Mouse (Mus musculus) cerebellum, postnatal 14 days (tissue): ENCODE measurements at regions not wholly inside any gene's neighbourhood (a gene's known extent, or its start where the extent isn't known, plus 50 kb on each side); places are given as distances from the start of the nearest gene placed in this dataset.

ENCODE experiments used
- DNase-seq, 2 experiments: peaks; one replicate each; pipeline ENCODE4 v3.0.0; 2021; ENCODE audit warnings: mixed read lengths in 2 of 2

- DNase-seq = no peak
Observed at GRCm38 (mm10) chr6:25321446-25321845, 365.3 kb upstream of the Tmem229a start.

GRCm38 (mm10) chr6:25320291-25320844 is 364.3 kb upstream of the Tmem229a start:
- no peak for DNase-seq

GRCm38 (mm10) chr6:25307471-25307870 is 351.4 kb upstream of the Tmem229a start:
- no peak for DNase-seq

- no peak for DNase-seq
Observed at GRCm38 (mm10) chr6:25304844-25305504, 348.9 kb upstream of the Tmem229a start.

GRCm38 (mm10) chr6:25291613-25292012 is 335.5 kb upstream of the Tmem229a start:
- no peak for DNase-seq

- DNase-seq = no peak
Observed at GRCm38 (mm10) chr6:25287591-25287990, 331.5 kb upstream of the Tmem229a start.

- DNase-seq = no peak
Observed at GRCm38 (mm10) chr6:25286313-25286712, 330.2 kb upstream of the Tmem229a start.

GRCm38 (mm10) chr6:25278509-25278908 is 322.4 kb upstream of the Tmem229a start:
- DNase-seq = no peak

GRCm38 (mm10) chr6:25277703-25278447 is 321.8 kb upstream of the Tmem229a start:
- DNase-seq = no peak

- DNase-seq = peak; percentile 11 to 49
Observed at GRCm38 (mm10) chr6:25276221-25276620, 320.1 kb upstream of the Tmem229a start.

GRCm38 (mm10) chr6:25260559-25260958 is 304.5 kb upstream of the Tmem229a start:
- no peak for DNase-seq

- DNase-seq = peak in 1 of 2 experiments; percentile 22
Observed at GRCm38 (mm10) chr6:25255762-25256161, 299.7 kb upstream of the Tmem229a start.

GRCm38 (mm10) chr6:25237021-25237420 is 280.9 kb upstream of the Tmem229a start:
- no peak for DNase-seq

GRCm38 (mm10) chr6:25236616-25237015 is 280.5 kb upstream of the Tmem229a start:
- DNase-seq = no peak
